Mouse (Mus musculus) stomach, postnatal 0 days (tissue): ENCODE data around the gene Dusp8.
"Not testable (repeated sequence)": the region's sequence is repeated elsewhere in the genome, so short reads cannot be mapped to it uniquely, and the experiment has no call there.

ENCODE experiments used
- CTCF ChIP-seq: IDR thresholded peaks from 2 replicates; pipeline ENCODE4 v1.5.1; 2016; ENCODE audit warnings: antibody characterized with exemption, low read depth, mild to moderate bottlenecking, moderate library complexity
- EP300 ChIP-seq: optimal IDR thresholded peaks from 2 replicates; pipeline ENCODE3; 2016; ENCODE audit warnings: antibody characterized with exemption

DNA sequence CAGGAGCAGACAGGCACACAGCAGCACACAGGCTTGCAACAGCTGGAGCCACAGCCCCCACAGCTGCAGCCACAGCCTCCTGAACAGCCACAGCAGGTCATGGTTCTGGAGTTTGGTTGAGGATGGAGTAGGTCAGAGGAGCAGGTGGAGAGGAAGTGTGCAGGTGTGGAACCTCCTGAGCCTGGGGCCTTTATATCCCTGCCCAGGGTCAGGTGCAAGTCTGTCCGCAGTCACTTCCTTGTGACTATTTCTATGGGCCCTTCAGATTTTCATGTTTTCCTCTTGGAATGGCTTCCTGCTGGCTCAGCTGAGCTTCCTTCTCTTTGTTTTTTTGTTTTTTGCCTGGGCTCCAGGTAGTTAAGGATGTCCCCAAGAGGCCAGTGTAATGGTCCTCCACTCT is 25.0 kb upstream of the Dusp8 start, which contains the start of gene Gm45618:
- not testable (repeated sequence) for TF ChIP-seq EP300, CTCF
